Mouse (Mus musculus): Measurements from ENCODE around the gene Kcna1. TPM values are rescaled to one million over a fixed set of nuclear protein-coding genes. Genes with fewer than 3 reads are reported as not detected.
A peak's percentile ranks its signal among the peaks of the same experiment; 100 is the strongest.

Gene Kcna1
- polyA plus RNA-seq, 2 experiments: 0.88 to 1.6 TPM

- Histone ChIP-seq H3K4me1 (ENCODE audit: control insufficient read depth, insufficient read depth, low read length) (no peaks in the 10 kb centered on the region), H3K27ac (replicated peaks; ENCODE audit: low read depth, low read length) (no peak overlapping the region), H3K9ac (ENCODE audit: low read depth, low read length, severe bottlenecking) (no peak overlapping the region), H3K36me3 (ENCODE audit: control insufficient read depth, insufficient read depth, low read length) (no peaks in the 10 kb centered on the region), H3K4me3 (replicated peaks; ENCODE audit: low read length) (no peak overlapping the region), H3K9me3 (ENCODE audit: control insufficient read depth, low read length) (no peaks in the 10 kb centered on the region), H3K27me3 (ENCODE audit: control insufficient read depth, insufficient read depth, low read length) (no peaks in the 10 kb centered on the region), H3K4me2 (replicated peaks; ENCODE audit: low read depth, low read length, severe bottlenecking) (no peak overlapping the region)
- DNase-seq (ENCODE audit: low spot score) (no peak), ATAC-seq (ENCODE audit: low FRiP score, low read depth) (no peak)
- WGBS: 62% methylated on average over 3 of the region's 3 CpGs
- no peak for TF ChIP-seq POLR2A (IDR thresholded peaks at IDR 0.05; ENCODE audit: borderline replicate concordance, extremely low read depth, insufficient read depth, insufficient read length)
These were observed 18.4 kb upstream of the Kcna1 start for GRCm38 (mm10) chr6:126664569-126664968.

- Histone ChIP-seq H3K36me3 (ENCODE audit: control insufficient read depth, insufficient read depth, low read length) (no peaks in the 10 kb centered on the region), H3K4me3 (replicated peaks; ENCODE audit: low read length) (no peak overlapping the region), H3K4me2 (replicated peaks; ENCODE audit: low read depth, low read length, severe bottlenecking) (no peak overlapping the region), H3K9ac (ENCODE audit: low read depth, low read length, severe bottlenecking) (no peak overlapping the region), H3K9me3 (ENCODE audit: control insufficient read depth, low read length) (no peaks in the 10 kb centered on the region), H3K27ac (replicated peaks; ENCODE audit: low read depth, low read length) (no peak overlapping the region), H3K4me1 (ENCODE audit: control insufficient read depth, insufficient read depth, low read length) (no peaks in the 10 kb centered on the region), H3K27me3 (ENCODE audit: control insufficient read depth, insufficient read depth, low read length) (no peaks in the 10 kb centered on the region)
- no peak for TF ChIP-seq POLR2A (IDR thresholded peaks at IDR 0.05; ENCODE audit: borderline replicate concordance, extremely low read depth, insufficient read depth, insufficient read length)
- WGBS: 77% methylated on average over 2 of the region's 2 CpGs
- ATAC-seq (ENCODE audit: low FRiP score, low read depth) (no peak), DNase-seq (ENCODE audit: low spot score) (no peak)
These were observed 11.6 kb upstream of the Kcna1 start for GRCm38 (mm10) chr6:126657646-126658394.

GRCm38 (mm10) chr6:126653561-126653960, 7.4 kb upstream of the Kcna1 start:
- Histone ChIP-seq H3K9me3 (ENCODE audit: control insufficient read depth, low read length) (no peaks in the 10 kb centered on the region), H3K27ac (replicated peaks; ENCODE audit: low read depth, low read length) (no peak overlapping the region), H3K9ac (ENCODE audit: low read depth, low read length, severe bottlenecking) (no peak overlapping the region), H3K4me1 (ENCODE audit: control insufficient read depth, insufficient read depth, low read length) (no peaks in the 10 kb centered on the region), H3K36me3 (ENCODE audit: control insufficient read depth, insufficient read depth, low read length) (no peaks in the 10 kb centered on the region), H3K27me3 (ENCODE audit: control insufficient read depth, insufficient read depth, low read length) (no peaks in the 10 kb centered on the region), H3K4me3 (replicated peaks; ENCODE audit: low read length) (no peak overlapping the region), H3K4me2 (replicated peaks; ENCODE audit: low read depth, low read length, severe bottlenecking) (no peak overlapping the region)
- ATAC-seq (ENCODE audit: low FRiP score, low read depth) (no peak), DNase-seq (ENCODE audit: low spot score) (no peak)
- TF ChIP-seq POLR2A (IDR thresholded peaks at IDR 0.05; ENCODE audit: borderline replicate concordance, extremely low read depth, insufficient read depth, insufficient read length): no peak
- WGBS: 89% methylated on average over 7 of the region's 7 CpGs

GRCm38 (mm10) chr6:126645644-126646358, 383 bp downstream of the Kcna1 start:
- Histone ChIP-seq H3K4me3 (replicated peaks; ENCODE audit: low read length) (peak overlapping the region; percentile 46), H3K9me3 (ENCODE audit: control insufficient read depth, low read length) (no peaks in the 10 kb centered on the region), H3K4me2 (replicated peaks; ENCODE audit: low read depth, low read length, severe bottlenecking) (peak overlapping the region; percentile 96), H3K36me3 (ENCODE audit: control insufficient read depth, insufficient read depth, low read length) (no peaks in the 10 kb centered on the region), H3K9ac (ENCODE audit: low read depth, low read length, severe bottlenecking) (0 out of 2 replicates have a peak overlapping the region, but pooled peaks have one; percentile 29), H3K27me3 (ENCODE audit: control insufficient read depth, insufficient read depth, low read length) (peaks cover 55% of the 10 kb centered on the region), H3K4me1 (ENCODE audit: control insufficient read depth, insufficient read depth, low read length) (peaks cover 23% of the 10 kb centered on the region), H3K27ac (replicated peaks; ENCODE audit: low read depth, low read length) (no peak overlapping the region)
- 2% methylated on average over 23 of the region's 27 CpGs for WGBS
- DNase-seq (ENCODE audit: low spot score) (peak; percentile 67), ATAC-seq (ENCODE audit: low FRiP score, low read depth) (peak; percentile 82)
- TF ChIP-seq POLR2A (IDR thresholded peaks at IDR 0.05; ENCODE audit: borderline replicate concordance, extremely low read depth, insufficient read depth, insufficient read length): no peak

- DNase-seq (ENCODE audit: low spot score) (no peak), ATAC-seq (ENCODE audit: low FRiP score, low read depth) (no peak)
- H3K4me2 ChIP-seq (replicated peaks; ENCODE audit: low read depth, low read length, severe bottlenecking): peak overlapping the region; percentile 96
- WGBS: 2% methylated on average over 19 of the region's 24 CpGs
- no peak overlapping the region for H3K27ac ChIP-seq (replicated peaks; ENCODE audit: low read depth, low read length)
- no peaks in the 10 kb centered on the region for H3K36me3 ChIP-seq (ENCODE audit: control insufficient read depth, insufficient read depth, low read length)
- TF ChIP-seq POLR2A (IDR thresholded peaks at IDR 0.05; ENCODE audit: borderline replicate concordance, extremely low read depth, insufficient read depth, insufficient read length): no peak
- H3K9me3 ChIP-seq (ENCODE audit: control insufficient read depth, low read length): no peaks in the 10 kb centered on the region
- peaks cover 23% of the 10 kb centered on the region for H3K4me1 ChIP-seq (ENCODE audit: control insufficient read depth, insufficient read depth, low read length)
- H3K9ac ChIP-seq (ENCODE audit: low read depth, low read length, severe bottlenecking): peak overlapping the region; percentile 29
- peaks cover 60% of the 10 kb centered on the region for H3K27me3 ChIP-seq (ENCODE audit: control insufficient read depth, insufficient read depth, low read length)
- H3K4me3 ChIP-seq (replicated peaks; ENCODE audit: low read length): peak overlapping the region; percentile 46
These were observed 1.1 kb downstream of the Kcna1 start for GRCm38 (mm10) chr6:126645044-126645541.
